Mouse (Mus musculus): ENCODE results near the gene Nbea. TPM values are rescaled to one million over a fixed set of nuclear protein-coding genes. Genes with fewer than 3 reads are reported as not detected.

Nbea gene
- total RNA-seq, 1 experiment, result 9.1 TPM

DNA sequence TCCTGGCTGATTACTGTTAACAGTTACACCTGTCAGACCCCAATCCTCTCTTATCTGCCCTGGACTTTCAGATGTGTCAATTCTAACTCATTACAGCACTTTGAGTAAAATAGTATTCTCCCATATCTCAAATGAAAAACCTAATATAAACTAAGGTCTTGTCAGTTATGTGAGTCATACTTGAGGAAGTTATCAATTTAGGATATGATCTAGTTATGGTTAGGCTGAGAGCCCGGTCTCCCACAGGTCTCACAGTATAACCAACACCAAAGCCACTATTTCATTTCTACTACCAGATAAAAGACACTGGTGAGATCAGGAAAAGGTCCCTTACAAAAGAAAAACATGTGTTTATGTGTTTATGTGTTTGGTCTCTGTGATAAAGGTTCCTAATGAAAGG, 4.7 kb upstream of the Nbea start:
- H3K4me1 ChIP-seq (ENCODE audit: control insufficient read depth in 2 of 2, insufficient read depth in 2 of 2, low read length in 2 of 2, poor library complexity in 1 of 2), result no peaks in the 10 kb centered on the region
- in situ Hi-C loops (cut with MboI; ENCODE audit: low sequenced_read_pairs in 2 of 2, unreplicated experiment in 2 of 2), result no loop called here
- TF ChIP-seq CHD2 (IDR thresholded peaks at IDR 0.05; ENCODE audit: low read depth, low read length), result no peak
- TF ChIP-seq ZC3H11A (IDR thresholded peaks at IDR 0.05; ENCODE audit: borderline replicate concordance, low read depth, low read length), result no peak
- no peak for TF ChIP-seq ZNF384 (IDR thresholded peaks at IDR 0.05; ENCODE audit: low read depth, low read length)
- TF ChIP-seq MAFK (IDR thresholded peaks at IDR 0.05; ENCODE audit: insufficient read depth, low read depth, low read length), result no peak
- TF ChIP-seq HCFC1 (IDR thresholded peaks at IDR 0.05; ENCODE audit: borderline replicate concordance, insufficient read depth, low read length), result no peak

DNA sequence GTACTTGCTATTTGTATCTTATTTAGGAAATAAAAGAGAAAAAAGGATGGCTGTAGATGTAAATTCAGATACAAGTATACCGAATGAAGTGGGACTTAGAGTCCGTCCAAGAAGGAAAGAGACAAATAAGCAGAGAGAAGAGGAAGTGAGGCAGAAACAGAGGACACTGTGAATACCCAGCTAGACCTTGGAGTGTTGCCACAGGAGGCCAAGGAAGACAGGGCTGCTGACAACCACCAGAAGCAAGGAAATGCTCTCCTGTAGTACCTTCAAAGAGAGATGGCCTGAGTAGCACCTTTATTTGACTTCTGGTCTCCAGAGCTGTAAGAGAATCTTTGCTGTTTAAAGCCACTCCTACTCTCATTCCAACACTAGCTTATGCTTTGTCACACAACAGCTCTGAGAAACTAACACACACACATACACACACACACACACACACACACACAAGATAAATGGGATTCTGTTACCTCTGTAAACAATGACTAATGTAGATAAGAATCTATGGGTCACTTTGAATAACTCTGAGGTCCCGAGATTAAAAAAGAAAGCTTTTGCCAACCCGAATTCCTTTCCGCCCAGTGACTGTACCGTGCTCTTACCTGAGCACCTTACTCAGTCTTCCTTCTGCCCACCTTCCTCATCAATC, 3.8 kb upstream of the Nbea start:
- Histone ChIP-seq H3K36me3 (ENCODE audit: control insufficient read depth, insufficient read depth, low read length, poor library complexity, severe bottlenecking) (no peaks in the 10 kb centered on the region), H3K4me3 (ENCODE audit: insufficient read depth in 1 of 2, low read depth in 1 of 2, low read length in 2 of 2, poor library complexity in 1 of 2, severe bottlenecking in 1 of 2) (no peak overlapping the region), H3K9me3 (ENCODE audit: control insufficient read depth, insufficient read depth, low read depth, low read length) (no peaks in the 10 kb centered on the region), H3K9ac (ENCODE audit: insufficient read depth, low read depth, low read length, poor library complexity, severe bottlenecking) (no peak overlapping the region), H3K4me1 (ENCODE audit: control insufficient read depth in 2 of 2, insufficient read depth in 2 of 2, low read length in 2 of 2, poor library complexity in 1 of 2) (no peaks in the 10 kb centered on the region), H3K27ac (ENCODE audit: insufficient read depth, low read depth, low read length, poor library complexity, severe bottlenecking) (no peak overlapping the region)
- TF ChIP-seq CHD2 (IDR thresholded peaks at IDR 0.05; ENCODE audit: low read depth, low read length), result no peak
- TF ChIP-seq MAFK (IDR thresholded peaks at IDR 0.05; ENCODE audit: insufficient read depth, low read depth, low read length), result no peak
- no peak for TF ChIP-seq HCFC1 (IDR thresholded peaks at IDR 0.05; ENCODE audit: borderline replicate concordance, insufficient read depth, low read length)
- TF ChIP-seq ZC3H11A (IDR thresholded peaks at IDR 0.05; ENCODE audit: borderline replicate concordance, low read depth, low read length), result no peak
- TF ChIP-seq ZNF384 (IDR thresholded peaks at IDR 0.05; ENCODE audit: low read depth, low read length), result no peak
- DNase-seq (ENCODE audit: low read depth, low spot score), result no peak
- in situ Hi-C loops (cut with MboI; ENCODE audit: low sequenced_read_pairs in 2 of 2, unreplicated experiment in 2 of 2), result no loop called here

More for the DNA sequence above, 4.7 kb upstream of the Nbea start:
- H3K27ac ChIP-seq (ENCODE audit: insufficient read depth, low read depth, low read length, poor library complexity, severe bottlenecking), result no peak overlapping the region
- no peak overlapping the region for H3K4me3 ChIP-seq (ENCODE audit: insufficient read depth in 1 of 2, low read depth in 1 of 2, low read length in 2 of 2, poor library complexity in 1 of 2, severe bottlenecking in 1 of 2)
- no peak overlapping the region for H3K9ac ChIP-seq (ENCODE audit: insufficient read depth, low read depth, low read length, poor library complexity, severe bottlenecking)
- no peak for DNase-seq (ENCODE audit: low read depth, low spot score)
- H3K9me3 ChIP-seq (ENCODE audit: control insufficient read depth, insufficient read depth, low read depth, low read length), result no peaks in the 10 kb centered on the region
- no peaks in the 10 kb centered on the region for H3K36me3 ChIP-seq (ENCODE audit: control insufficient read depth, insufficient read depth, low read length, poor library complexity, severe bottlenecking)

DNA sequence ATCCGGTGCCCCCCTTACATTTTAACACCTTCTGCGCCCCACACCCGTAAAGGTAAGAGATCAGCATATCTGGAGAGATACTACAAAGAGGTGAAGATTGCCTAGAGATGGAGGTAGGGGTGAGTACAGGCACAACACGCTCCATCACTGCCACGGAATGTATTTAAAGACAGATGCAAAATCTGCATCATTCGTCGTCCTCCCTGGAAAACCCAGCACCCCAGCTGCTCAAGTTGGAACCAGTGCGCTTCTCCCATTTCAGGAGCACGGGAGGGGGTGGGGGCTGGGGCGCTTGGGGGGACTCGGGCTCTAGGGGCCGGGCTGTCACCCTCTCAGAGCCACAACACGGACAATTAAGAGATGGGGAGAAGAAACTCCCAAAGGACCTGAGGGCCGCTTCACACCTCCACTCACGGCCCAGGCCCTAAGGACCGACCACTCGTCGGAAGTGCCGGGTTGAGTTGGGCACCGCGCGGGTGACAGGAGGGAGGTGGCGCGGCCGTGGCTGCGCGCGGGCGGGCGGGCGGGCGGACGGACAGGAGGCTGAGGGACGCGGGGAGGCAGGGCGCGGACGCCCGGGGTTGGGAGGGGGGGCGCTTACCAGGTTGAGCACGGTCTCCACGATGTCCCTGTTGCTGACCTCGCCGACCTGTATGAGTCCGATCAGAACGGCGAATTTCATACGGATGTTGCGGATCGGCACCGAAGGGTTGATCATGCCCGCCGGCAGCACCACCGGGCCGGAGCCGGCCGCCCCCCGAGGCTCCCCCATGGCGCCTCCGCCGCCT, 936 bp downstream of the Nbea start:
- Histone ChIP-seq H3K27ac (ENCODE audit: insufficient read depth, low read depth, low read length, poor library complexity, severe bottlenecking) (no peak overlapping the region), H3K36me3 (ENCODE audit: control insufficient read depth, insufficient read depth, low read length, poor library complexity, severe bottlenecking) (no peaks in the 10 kb centered on the region), H3K4me1 (ENCODE audit: control insufficient read depth in 2 of 2, insufficient read depth in 2 of 2, low read length in 2 of 2, poor library complexity in 1 of 2) (no peaks in the 10 kb centered on the region), H3K4me3 (ENCODE audit: insufficient read depth in 1 of 2, low read depth in 1 of 2, low read length in 2 of 2, poor library complexity in 1 of 2, severe bottlenecking in 1 of 2) (peak overlapping the region; percentile 66 to 75), H3K9ac (ENCODE audit: insufficient read depth, low read depth, low read length, poor library complexity, severe bottlenecking) (peak overlapping the region; percentile 80), H3K9me3 (ENCODE audit: control insufficient read depth, insufficient read depth, low read depth, low read length) (no peaks in the 10 kb centered on the region)
- no peak for DNase-seq (ENCODE audit: low read depth, low spot score)
- no peak for TF ChIP-seq MAFK (IDR thresholded peaks at IDR 0.05; ENCODE audit: insufficient read depth, low read depth, low read length)
- no peak for TF ChIP-seq ZC3H11A (IDR thresholded peaks at IDR 0.05; ENCODE audit: borderline replicate concordance, low read depth, low read length)
- no peak for TF ChIP-seq CHD2 (IDR thresholded peaks at IDR 0.05; ENCODE audit: low read depth, low read length)
- TF ChIP-seq HCFC1 (IDR thresholded peaks at IDR 0.05; ENCODE audit: borderline replicate concordance, insufficient read depth, low read length), result no peak
- no peak for TF ChIP-seq ZNF384 (IDR thresholded peaks at IDR 0.05; ENCODE audit: low read depth, low read length)
- in situ Hi-C loops (cut with MboI; ENCODE audit: low sequenced_read_pairs in 2 of 2, unreplicated experiment in 2 of 2), result no loop called here

DNA sequence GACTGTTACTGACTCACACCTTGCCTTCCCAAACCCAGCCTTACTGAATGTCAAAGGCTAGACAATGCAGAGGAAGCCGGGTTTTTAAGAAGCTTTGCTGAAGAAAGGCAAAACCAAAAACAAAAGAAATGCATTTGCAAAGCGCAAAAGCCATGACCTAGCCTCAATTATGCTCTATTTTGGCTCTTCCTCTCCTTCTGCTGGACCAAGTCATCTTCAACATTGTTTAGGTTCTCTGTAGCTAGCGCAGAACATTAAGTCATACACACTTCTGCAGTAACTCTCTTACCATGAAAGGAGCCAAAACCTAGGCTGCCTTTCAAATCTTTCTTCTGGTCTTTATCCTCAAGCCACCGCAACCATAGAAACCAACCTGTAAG, 1.5 kb downstream of the Nbea start:
- H3K4me3 ChIP-seq (ENCODE audit: insufficient read depth in 1 of 2, low read depth in 1 of 2, low read length in 2 of 2, poor library complexity in 1 of 2, severe bottlenecking in 1 of 2), result peak overlapping the region; percentile 24 to 75; a peak in 2 of 4 replicates
- H3K9me3 ChIP-seq (ENCODE audit: control insufficient read depth, insufficient read depth, low read depth, low read length), result no peaks in the 10 kb centered on the region
- no peaks in the 10 kb centered on the region for H3K4me1 ChIP-seq (ENCODE audit: control insufficient read depth in 2 of 2, insufficient read depth in 2 of 2, low read length in 2 of 2, poor library complexity in 1 of 2)
- TF ChIP-seq HCFC1 (IDR thresholded peaks at IDR 0.05; ENCODE audit: borderline replicate concordance, insufficient read depth, low read length) (no peak), CHD2 (IDR thresholded peaks at IDR 0.05; ENCODE audit: low read depth, low read length) (no peak), ZNF384 (IDR thresholded peaks at IDR 0.05; ENCODE audit: low read depth, low read length) (no peak), ZC3H11A (IDR thresholded peaks at IDR 0.05; ENCODE audit: borderline replicate concordance, low read depth, low read length) (no peak), MAFK (IDR thresholded peaks at IDR 0.05; ENCODE audit: insufficient read depth, low read depth, low read length) (no peak)
- DNase-seq (ENCODE audit: low read depth, low spot score), result no peak
- in situ Hi-C loops (cut with MboI; ENCODE audit: low sequenced_read_pairs in 2 of 2, unreplicated experiment in 2 of 2), result no loop called here
- no peak overlapping the region for H3K27ac ChIP-seq (ENCODE audit: insufficient read depth, low read depth, low read length, poor library complexity, severe bottlenecking)
- H3K9ac ChIP-seq (ENCODE audit: insufficient read depth, low read depth, low read length, poor library complexity, severe bottlenecking), result no peak overlapping the region
- H3K36me3 ChIP-seq (ENCODE audit: control insufficient read depth, insufficient read depth, low read length, poor library complexity, severe bottlenecking), result no peaks in the 10 kb centered on the region

Measured in ES-E14 (cell line).